Comparison of ENCODE assay signal across 20 mouse cellular contexts in the genomic region with DNA sequence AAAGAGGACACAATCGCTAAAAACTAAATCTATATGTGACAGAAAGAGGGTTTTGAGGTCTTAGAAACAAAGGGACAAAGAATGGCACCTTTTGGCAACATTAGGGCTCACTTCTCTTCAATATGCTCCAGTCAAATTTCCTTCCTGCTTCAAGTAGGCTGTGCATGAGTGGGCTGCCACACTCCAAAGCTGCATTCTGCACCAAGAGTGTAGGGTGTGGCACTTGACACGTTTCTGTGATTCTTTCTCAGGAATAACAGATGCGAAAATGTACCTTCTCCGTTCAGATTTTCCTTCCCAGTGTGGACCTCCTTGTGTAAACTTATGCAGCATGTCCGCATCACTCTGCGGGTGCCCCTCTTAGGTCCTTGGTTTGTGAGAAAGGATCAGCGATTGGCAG.
A peak's percentile ranks its signal among the peaks of the same experiment; 100 is the strongest.
DNase-seq lines count a peak whose midpoint lies in the region; ATAC-seq lines count a peak whose summit lies in the region.
"Had no signal": no experiment of that assay in that cellular context is flagged by ENCODE, and none has a peak within 500 bp of the region (broad histone marks: within the 10 kb centered on the region; RNA-seq: fewer than 3 reads in every experiment).

No protein-coding gene starts in this region.

- ATAC-seq in frontal cortex, adult (ENCODE audit: low TSS enrichment): peak; percentile 75
- ATAC-seq: activated CD4-positive, CD25-positive, alpha-beta regulatory T cell, adult 4 months; CD4-positive, CD25-positive, alpha-beta regulatory T cell, adult 4 months; forebrain, embryonic 14.5 days; forebrain, embryonic 16.5 days; Patski had no signal

- no peak for DNase-seq in frontal cortex, postnatal 14 days (ENCODE audit: low spot score in 2 of 2)
- peak; percentile 68 for DNase-seq in brain, adult 2 months (ENCODE audit: low read depth, low spot score)
- peak; percentile 41 for DNase-seq in telencephalon, adult 2 months (ENCODE audit: low read depth, low spot score)
- DNase-seq in testis, postnatal 14 days (ENCODE audit: low spot score): no peak
- DNase-seq: adrenal gland, adult 8-10 months; adrenal gland, postnatal 14 days; adrenal gland, postnatal 36 days; B cell, adult 2 months; cerebellum, adult 11 months; cerebellum, adult 18-20 months; cerebellum, adult 8-10 months; cerebellum, adult 9-11 months; cerebellum, postnatal 14 days; cerebellum, postnatal 36 days had no signal

Comparison
In these comparisons a context has a peak if more than half of its experiments do, and no peak if none do; other contexts are left out.
1. DNase-seq: peak in brain, adult 2 months (single experiment) and telencephalon, adult 2 months (single experiment); none in frontal cortex, postnatal 14 days (0 of 2) and testis, postnatal 14 days (single experiment).